Mouse (Mus musculus) gonadal fat pad, adult 2 months (tissue): ENCODE measurements around the gene Csrnp2. TPM values are rescaled to one million over a fixed set of nuclear protein-coding genes. Genes with fewer than 3 reads are reported as not detected.

Source experiments
- DNase-seq: peaks from one replicate; pipeline ENCODE4 v3.0.0-alpha.2; 2012; ENCODE audit warnings: low read depth
- polyA plus RNA-seq: library from polyadenylated mRNA; depleted of rRNA; stranded (reverse); fragments of >200 nt; gene quantifications from 2 replicates; pipeline ENCODE4 v1.2.3, GENCODE M21; 2012

Gene Csrnp2
- polyA plus RNA-seq, 1 experiment = 7.8 TPM

GRCm38 (mm10) chr15:100478351-100478750 is 16.9 kb downstream of the Csrnp2 start:
- DNase-seq = no peak

- no peak for DNase-seq
Observed at GRCm38 (mm10) chr15:100473926-100474503, 21.3 kb downstream of the Csrnp2 start.

DNA sequence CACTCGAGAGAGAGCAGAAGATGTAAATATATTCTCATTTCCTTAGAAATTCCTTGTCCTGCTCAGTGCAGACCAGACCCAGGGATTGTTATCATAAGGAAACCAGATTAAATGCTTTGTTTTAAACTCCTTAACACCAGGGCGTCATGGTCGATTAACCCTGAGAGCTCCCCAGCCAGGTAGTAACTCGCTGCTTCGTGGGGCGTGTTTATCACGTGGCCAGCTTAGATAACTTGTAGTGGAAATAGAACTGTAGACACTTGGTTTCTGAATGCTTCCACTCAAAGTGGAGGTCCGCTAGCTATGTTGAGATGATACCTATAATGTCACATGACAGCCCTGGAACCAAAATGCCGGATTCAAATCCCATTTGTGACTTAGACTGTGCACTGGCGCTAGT is 25.3 kb downstream of the Csrnp2 start:
- DNase-seq = no peak

DNA sequence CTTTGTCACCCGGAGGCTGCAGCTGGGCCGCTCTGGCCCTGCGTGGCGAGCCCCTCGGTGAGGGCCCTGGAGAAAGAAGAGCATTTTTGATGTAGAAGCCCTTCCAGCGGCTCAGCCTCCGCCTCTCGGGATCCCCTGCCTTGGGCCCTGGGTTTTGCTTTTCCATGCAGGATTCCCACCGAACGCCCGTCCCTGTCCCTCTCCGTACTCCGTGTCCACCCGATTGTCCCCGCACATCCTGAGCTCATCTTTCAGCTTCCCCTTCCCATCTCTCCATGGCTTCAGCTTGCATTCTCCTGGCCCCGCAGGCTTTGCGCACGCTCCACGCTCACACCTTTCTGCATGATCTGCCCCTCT is 26.1 kb downstream of the Csrnp2 start:
- DNase-seq = no peak

GRCm38 (mm10) chr15:100468295-100469188 is 26.7 kb downstream of the Csrnp2 start, which contains the start of gene Letmd1:
Gene Letmd1, plus strand, starts transcription at chr15:100469023.
- DNase-seq = no peak

GRCm38 (mm10) chr15:100467738-100468137 is 27.6 kb downstream of the Csrnp2 start:
- DNase-seq = no peak

DNA sequence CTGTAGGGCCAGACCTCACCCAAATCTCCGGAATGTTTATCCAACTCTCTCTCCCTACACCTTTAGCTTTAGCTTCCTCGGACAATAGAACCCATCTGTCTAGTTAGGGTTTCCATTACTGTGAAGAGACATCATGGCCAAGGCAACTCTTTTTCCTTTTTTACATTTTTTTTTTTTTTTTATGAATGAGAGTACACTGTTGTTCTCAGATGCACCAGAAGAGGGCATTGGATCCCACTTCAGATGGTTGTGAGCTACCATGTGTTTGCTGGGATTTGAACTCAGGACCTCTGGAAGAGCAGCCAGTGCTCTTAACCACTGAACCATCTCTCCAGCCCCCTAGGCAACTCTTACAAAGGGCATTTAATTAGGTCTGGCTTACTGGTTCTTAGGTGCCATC is 29.9 kb downstream of the Csrnp2 start:
- no peak for DNase-seq

- DNase-seq = no peak
Observed at GRCm38 (mm10) chr15:100463712-100464111, 31.6 kb downstream of the Csrnp2 start.

- no peak for DNase-seq
Observed at GRCm38 (mm10) chr15:100462086-100462485, 33.2 kb downstream of the Csrnp2 start.

GRCm38 (mm10) chr15:100461646-100462045 is 33.6 kb downstream of the Csrnp2 start:
- DNase-seq = no peak

GRCm38 (mm10) chr15:100460942-100461341 is 34.3 kb downstream of the Csrnp2 start:
- DNase-seq = no peak

- no peak for DNase-seq
Observed at GRCm38 (mm10) chr15:100458055-100458454, 37.2 kb downstream of the Csrnp2 start.

DNA sequence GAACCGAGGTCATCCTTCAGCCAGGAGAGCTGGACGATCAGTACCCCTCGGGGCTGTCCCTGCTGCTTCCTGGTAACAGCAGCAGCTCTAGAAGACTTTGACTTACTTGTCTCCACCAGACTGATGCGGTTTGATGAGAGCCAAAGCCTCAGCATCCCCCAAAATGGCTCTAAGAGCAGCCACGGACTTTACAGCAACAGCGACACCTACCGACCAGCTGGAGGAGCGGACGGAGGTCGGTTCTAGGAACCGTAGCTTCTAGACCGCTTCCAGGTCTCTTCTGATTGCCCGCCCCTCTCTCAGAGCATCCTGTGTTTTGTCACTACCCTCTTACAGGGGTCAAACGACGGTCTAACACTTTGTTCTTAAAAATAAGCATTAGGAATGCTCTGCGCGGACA is 37.9 kb downstream of the Csrnp2 start:
- no peak for DNase-seq

GRCm38 (mm10) chr15:100456356-100456991 is 38.8 kb downstream of the Csrnp2 start:
- no peak for DNase-seq

DNA sequence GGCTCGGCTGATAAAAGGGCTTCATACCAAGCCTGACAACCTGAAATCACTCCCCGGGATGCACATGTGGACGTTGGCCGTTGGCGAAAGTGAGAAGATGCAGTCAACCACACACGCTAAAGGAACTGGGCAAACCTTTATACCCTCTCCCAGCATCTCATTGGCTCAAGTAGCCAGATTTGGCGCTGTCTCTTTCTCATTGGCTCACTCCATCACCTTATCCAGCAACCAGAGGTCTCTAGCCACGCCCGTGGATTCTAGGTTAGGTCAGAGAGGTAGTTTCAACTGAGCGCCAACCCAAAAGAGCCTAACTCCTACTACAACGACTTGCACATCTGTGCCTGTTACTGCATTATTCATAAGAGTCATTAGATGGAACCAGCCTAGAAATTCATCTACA is 42.8 kb downstream of the Csrnp2 start:
- DNase-seq = no peak

GRCm38 (mm10) chr15:100451245-100451644 is 44.0 kb downstream of the Csrnp2 start:
- no peak for DNase-seq

- no peak for DNase-seq
Observed at GRCm38 (mm10) chr15:100449495-100449894, 45.8 kb downstream of the Csrnp2 start.

DNA sequence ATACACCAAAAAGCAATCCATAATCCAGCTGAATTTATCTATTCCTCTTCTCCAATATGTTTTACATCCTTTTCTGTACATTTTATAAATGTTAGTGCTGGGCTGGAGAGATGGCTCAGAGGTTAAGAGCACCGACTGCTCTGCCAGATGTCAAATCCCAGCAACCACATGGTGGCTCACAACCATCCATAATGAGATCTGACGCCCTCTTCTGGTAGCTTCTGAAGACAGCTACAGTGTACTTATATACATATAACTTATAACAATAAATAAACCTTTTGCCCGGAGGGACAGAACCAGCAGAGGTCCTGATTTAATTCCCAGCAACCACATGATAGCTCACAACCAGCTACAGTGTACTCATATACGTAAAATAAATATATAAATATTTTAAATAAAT is 46.7 kb downstream of the Csrnp2 start:
- no peak for DNase-seq

DNA sequence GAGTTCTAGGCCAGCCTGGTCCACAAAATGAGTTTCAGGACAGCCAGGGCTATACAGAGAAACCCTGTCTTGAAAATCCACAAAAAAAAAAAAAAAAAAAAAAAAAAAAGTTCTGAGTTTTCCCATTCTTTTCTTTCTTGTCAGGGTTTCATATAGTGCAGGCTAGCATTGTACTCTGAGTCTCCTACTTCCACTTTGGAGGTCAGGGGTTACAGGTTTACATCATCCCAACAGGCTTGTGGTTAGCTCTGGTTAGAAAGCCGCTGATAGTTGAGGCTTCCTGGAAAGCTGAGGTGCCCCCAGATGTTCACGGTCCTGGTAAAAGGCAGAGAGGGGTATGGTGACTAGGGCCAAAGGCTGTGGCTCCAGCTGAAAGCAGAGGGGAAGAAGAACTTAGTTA is 48.4 kb downstream of the Csrnp2 start:
- DNase-seq = no peak

DNA sequence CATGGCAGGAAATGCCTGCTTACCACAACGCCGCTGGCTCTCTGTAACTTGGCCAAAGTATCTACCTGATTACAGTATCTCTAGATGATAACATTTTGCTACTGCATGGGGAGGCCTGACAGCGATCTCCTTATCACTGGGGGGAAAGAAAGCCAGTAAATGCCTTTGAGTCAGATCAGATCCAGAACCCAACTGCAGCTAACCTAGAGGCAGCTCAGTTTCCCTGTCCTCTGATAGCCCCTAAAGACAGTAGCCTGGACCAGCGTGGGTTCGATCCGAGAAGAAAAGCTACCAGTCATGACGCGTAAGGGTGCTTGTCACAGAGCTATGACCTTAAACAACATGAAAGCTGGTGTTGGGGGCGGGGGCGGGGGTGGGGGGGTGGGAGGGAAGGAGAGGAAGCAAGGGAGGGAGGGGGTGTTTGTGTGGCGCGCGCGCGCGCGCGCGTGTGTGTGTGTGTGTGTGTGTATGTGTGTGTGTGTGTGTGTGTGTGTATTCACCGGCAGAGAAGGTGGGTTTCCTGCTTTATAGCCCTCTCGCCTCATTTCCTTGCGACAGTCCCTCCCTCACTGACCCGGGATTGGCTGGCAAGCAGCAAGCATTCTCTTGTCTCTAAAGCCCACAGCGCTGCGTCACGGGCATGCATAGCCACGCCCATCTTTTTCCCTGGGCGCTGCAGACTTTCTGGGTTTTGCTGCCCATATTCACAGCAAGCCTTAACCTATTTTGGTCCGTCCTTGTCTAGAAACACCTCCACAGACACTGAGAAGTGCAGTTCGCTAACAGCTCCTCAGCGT is 52.0 kb downstream of the Csrnp2 start:
- DNase-seq = no peak

DNA sequence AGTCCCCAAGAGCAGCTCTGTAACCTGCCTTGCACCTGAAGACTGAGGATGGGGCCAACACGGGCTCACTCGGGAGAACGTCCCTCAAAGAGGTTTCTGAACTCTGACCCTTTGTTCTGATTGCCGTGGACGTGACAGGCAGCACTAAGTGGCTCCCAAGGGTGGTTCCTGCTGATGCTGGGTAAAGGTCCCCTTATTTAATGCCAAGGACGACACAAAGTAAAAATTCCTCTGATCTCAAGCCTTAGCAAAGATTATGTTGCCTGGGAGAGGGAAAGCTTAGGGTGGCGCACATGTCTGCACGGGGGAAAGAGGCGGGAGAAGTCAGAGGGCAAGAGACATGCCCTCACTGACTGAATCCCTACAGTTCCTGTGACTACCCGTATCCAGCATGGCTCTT is 58.8 kb downstream of the Csrnp2 start:
- no peak for DNase-seq

GRCm38 (mm10) chr15:100436112-100436511 is 59.2 kb downstream of the Csrnp2 start:
- no peak for DNase-seq
